ENCODE assay signal across 8 mouse cellular contexts in genomic region chr15:78670341-78670740, GRCm38 (mm10). TPM values are rescaled to one million over a fixed set of nuclear protein-coding genes. Genes with fewer than 3 reads are reported as not detected.
DNase-seq lines count a peak whose midpoint lies in the region; ATAC-seq and TF ChIP-seq lines count a peak whose summit lies in the region.

No protein-coding gene starts in this region.

- 14% methylated on average over 5 of the region's 5 CpGs for WGBS in kidney, adult 2 months

- H3K36me3 ChIP-seq in kidney, adult 2 months (ENCODE audit: control insufficient read depth, insufficient read depth, low read length), result no peaks in the 10 kb centered on the region

- no peak for TF ChIP-seq POLR2A in kidney, adult 2 months (IDR thresholded peaks at IDR 0.05; ENCODE audit: low read depth, low read length)

- H3K4me1 ChIP-seq in kidney, adult 2 months (ENCODE audit: control insufficient read depth, insufficient read depth, low read length), result no peaks in the 10 kb centered on the region

- DNase-seq in kidney, adult 2 months, result peak; percentile 24
- DNase-seq in kidney, adult 18-20 months, result no peak
- peak; percentile 53 for DNase-seq in adrenal gland, postnatal 25 days
- peak; percentile 23 for DNase-seq in lung, postnatal 14 days
- no peak for DNase-seq in spleen, postnatal 14 days (ENCODE audit: low spot score in 2 of 2)
- DNase-seq in urinary bladder, postnatal 25 days (ENCODE audit: low spot score), result no peak
- DNase-seq in spleen, postnatal 36 days (ENCODE audit: low spot score in 2 of 2), result no peak

- no peak overlapping the region for H3K4me3 ChIP-seq in kidney, adult 2 months (ENCODE audit: insufficient read depth, low read depth, low read length)

- H3K27ac ChIP-seq in kidney, adult 2 months (ENCODE audit: insufficient read depth, low read depth, low read length), result no peak overlapping the region

- no peaks in the 10 kb centered on the region for H3K27me3 ChIP-seq in kidney, adult 2 months (replicated peaks; ENCODE audit: control insufficient read depth, insufficient read depth, low read length)

- TF ChIP-seq CTCF in kidney, adult 2 months (conservative IDR thresholded peaks at IDR 0.05; ENCODE audit: insufficient read depth, insufficient read length, low read depth, low read length), result no peak

- ATAC-seq in common myeloid progenitor, adult 5-6 weeks (replicated peaks; ENCODE audit: low read depth, poor library complexity, severe bottlenecking), result peak; percentile 36

RNA-seq across cellular contexts. Expression of gene Elfn2, which starts 48.2 kb away (rescaled TPM):
- polyA plus RNA-seq in kidney, adult 2 months (2012; rRNA removed), result 0.03 and 0.04 TPM in 2 replicates
- total RNA-seq in adrenal gland, postnatal 25 days (2021), result 2.4 and 7.8 TPM in 2 replicates
- not detected in 2 replicates for total RNA-seq in common myeloid progenitor, adult 5-6 weeks (2017)

Comparison
In these comparisons a context has a peak if more than half of its experiments do, and no peak if none do; other contexts are left out.
1. DNase-seq: peak in kidney, adult 2 months (single experiment), adrenal gland, postnatal 25 days (single experiment) and lung, postnatal 14 days (single experiment); none in kidney, adult 18-20 months (single experiment), spleen, postnatal 14 days (0 of 2), urinary bladder, postnatal 25 days (single experiment) and spleen, postnatal 36 days (0 of 2).